Mouse (Mus musculus) forebrain, embryonic 12.5 days (tissue): Measurements from ENCODE around the gene Prkcd. TPM values are rescaled to one million over a fixed set of nuclear protein-coding genes. Genes with fewer than 3 reads are reported as not detected.
A peak's percentile ranks its signal among the peaks of the same experiment; 100 is the strongest.

Source experiments
- ATAC-seq: fragments of 200-750 bp; cut with Nextera tagmentation; 2 replicates; pipeline ENCODE4 v1.8.0; 2017; ENCODE audit warnings: moderate TSS enrichment; ENCODE audit not compliant: low FRiP score
- H3K27ac ChIP-seq: fragments of 300-500 bp; sonication (generic); 2 replicates; pipeline ENCODE4 v1.5.1; 2016; ENCODE audit warnings: mild to moderate bottlenecking
- H3K27me3 ChIP-seq: fragments of 300-500 bp; sonication (generic); 2 replicates; pipeline ENCODE4 v1.6.1; 2016; ENCODE audit warnings: mild to moderate bottlenecking
- H3K36me3 ChIP-seq: fragments of 300-500 bp; sonication (generic); replicated peaks from 2 replicates; pipeline ENCODE4 v1.6.1; 2016; ENCODE audit warnings: mild to moderate bottlenecking
- H3K4me1 ChIP-seq: fragments of 300-500 bp; sonication (generic); 2 replicates; pipeline ENCODE4 v1.6.1; 2016
- H3K4me2 ChIP-seq: fragments of 300-500 bp; sonication (generic); 2 replicates; pipeline ENCODE4 v1.6.1; 2016; ENCODE audit warnings: mild to moderate bottlenecking, moderate library complexity
- H3K4me3 ChIP-seq: fragments of 300-500 bp; sonication (generic); replicated peaks from 2 replicates; pipeline ENCODE4 v1.5.1; 2016; ENCODE audit warnings: mild to moderate bottlenecking
- H3K9ac ChIP-seq: fragments of 300-500 bp; sonication (generic); 2 replicates; pipeline ENCODE4 v1.6.1; 2016; ENCODE audit warnings: mild to moderate bottlenecking
- H3K9me3 ChIP-seq: fragments of 300-500 bp; sonication (generic); 2 replicates; pipeline ENCODE4 v1.6.1; 2016
- WGBS: fragments of 180-500 bp; shearing (Covaris S2); methylation state at CpG from one replicate; pipeline ENCODE4 v1.1.7; 2016; 5-methylcytosine and 5-hydroxymethylcytosine counted together
- polyA plus RNA-seq: library from polyadenylated mRNA; unstranded; fragments of >200 nt; fragmentation: Nextera tagmentation; extraction: Ambion mirVana; gene quantifications from 2 replicates; pipeline ENCODE4 v1.2.1, GENCODE M21; 2016

Prkcd gene
- polyA plus RNA-seq, 1 experiment from 2014 or later = 29.0 TPM

GRCm38 (mm10) chr14:30561470-30562187 is 64.4 kb downstream of the Prkcd start:
- H3K4me1 ChIP-seq = peaks cover 12% of the 10 kb centered on the region
- no peaks in the 10 kb centered on the region for H3K9me3 ChIP-seq
- ATAC-seq = peak; percentile 33; the same call in 1 of the 2 replicates
- peaks cover 74% of the 10 kb centered on the region for H3K36me3 ChIP-seq
- H3K4me3 ChIP-seq = no peak overlapping the region
- no peak overlapping the region for H3K4me2 ChIP-seq
- 73% methylated on average over 14 of the region's 14 CpGs for WGBS
- H3K9ac ChIP-seq = 0 out of 2 replicates have a peak overlapping the region, but pooled peaks have one; percentile 25
- H3K27ac ChIP-seq = peak overlapping the region; percentile 73
- no peaks in the 10 kb centered on the region for H3K27me3 ChIP-seq

- Histone ChIP-seq H3K9ac (no peak overlapping the region), H3K4me2 (no peak overlapping the region), H3K4me1 (peaks cover 12% of the 10 kb centered on the region), H3K27me3 (no peaks in the 10 kb centered on the region), H3K4me3 (no peak overlapping the region), H3K36me3 (peaks cover 73% of the 10 kb centered on the region), H3K27ac (peak overlapping the region; percentile 73), H3K9me3 (no peaks in the 10 kb centered on the region)
- 94% methylated on average over 13 of the region's 13 CpGs for WGBS
- 0 out of 2 replicates have a peak, but pooled peaks have one; percentile 24 for ATAC-seq
Observed at GRCm38 (mm10) chr14:30560803-30561389, 65.1 kb downstream of the Prkcd start.

- H3K4me1 ChIP-seq = peaks cover 12% of the 10 kb centered on the region
- no peak overlapping the region for H3K4me3 ChIP-seq
- H3K9ac ChIP-seq = no peak overlapping the region
- H3K4me2 ChIP-seq = no peak overlapping the region
- no peak overlapping the region for H3K27ac ChIP-seq
- no peak for ATAC-seq
- peaks cover 68% of the 10 kb centered on the region for H3K36me3 ChIP-seq
- H3K27me3 ChIP-seq = no peaks in the 10 kb centered on the region
- WGBS = 88% methylated on average over 17 of the region's 17 CpGs
- H3K9me3 ChIP-seq = no peaks in the 10 kb centered on the region
Observed at GRCm38 (mm10) chr14:30559321-30559850, 66.6 kb downstream of the Prkcd start.

DNA sequence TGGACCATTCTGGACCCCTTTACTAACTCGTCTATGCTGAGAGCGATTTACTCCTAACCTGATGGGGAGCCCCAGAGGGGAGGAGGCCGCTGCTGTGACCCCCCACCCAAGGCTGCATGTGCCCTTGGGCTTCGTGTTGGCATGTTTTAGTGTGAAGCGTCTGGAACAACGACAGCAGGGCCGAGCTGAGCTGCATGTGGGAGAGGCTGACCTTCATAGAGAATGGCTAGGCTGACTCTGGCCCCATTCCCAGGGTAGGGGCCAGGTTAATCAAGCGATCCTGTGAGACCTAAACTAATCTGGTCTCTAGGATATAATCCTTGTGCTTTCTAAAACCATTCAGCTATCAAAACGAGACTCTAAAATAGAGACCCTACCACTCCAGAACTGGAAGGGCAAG is 68.3 kb downstream of the Prkcd start:
- H3K4me1 ChIP-seq = peaks cover 14% of the 10 kb centered on the region
- no peak overlapping the region for H3K27ac ChIP-seq
- no peak for ATAC-seq
- H3K36me3 ChIP-seq = peaks cover 74% of the 10 kb centered on the region
- WGBS = 84% methylated on average over 9 of the region's 9 CpGs
- H3K9me3 ChIP-seq = no peaks in the 10 kb centered on the region
- H3K9ac ChIP-seq = no peak overlapping the region
- H3K4me3 ChIP-seq = no peak overlapping the region
- no peaks in the 10 kb centered on the region for H3K27me3 ChIP-seq
- no peak overlapping the region for H3K4me2 ChIP-seq

- Histone ChIP-seq H3K27me3 (no peaks in the 10 kb centered on the region), H3K4me2 (no peak overlapping the region), H3K27ac (no peak overlapping the region), H3K9me3 (no peaks in the 10 kb centered on the region), H3K4me1 (peaks cover 17% of the 10 kb centered on the region), H3K9ac (no peak overlapping the region), H3K36me3 (peaks cover 71% of the 10 kb centered on the region), H3K4me3 (no peak overlapping the region)
- ATAC-seq = no peak
- WGBS = 95% methylated on average over 2 of the region's 2 CpGs
Observed at GRCm38 (mm10) chr14:30556651-30557050, 69.4 kb downstream of the Prkcd start.

DNA sequence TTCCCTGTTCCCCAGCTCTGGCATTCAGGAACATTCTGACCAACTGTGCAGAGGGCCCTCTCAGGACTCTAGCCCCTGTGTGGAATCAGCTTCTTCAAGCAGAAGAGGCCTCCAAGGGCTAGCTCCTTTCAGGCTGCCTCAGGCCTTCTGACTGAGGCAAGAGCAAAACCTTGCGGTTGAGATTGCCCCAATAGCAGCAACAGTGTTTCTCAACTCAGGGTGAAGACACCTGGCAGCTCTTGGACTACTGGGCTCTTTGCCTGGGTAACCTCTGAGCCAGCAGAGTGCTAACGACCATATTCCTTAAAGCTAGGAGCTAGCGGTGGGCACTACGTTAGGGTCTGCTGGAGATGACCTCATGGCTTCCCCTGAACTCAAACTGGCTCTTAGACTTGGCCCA is 72.8 kb downstream of the Prkcd start:
- no peak overlapping the region for H3K27ac ChIP-seq
- no peaks in the 10 kb centered on the region for H3K9me3 ChIP-seq
- peaks cover 37% of the 10 kb centered on the region for H3K4me1 ChIP-seq
- H3K4me3 ChIP-seq = no peak overlapping the region
- 87% methylated on average over 4 of the region's 4 CpGs for WGBS
- no peaks in the 10 kb centered on the region for H3K27me3 ChIP-seq
- peaks cover 36% of the 10 kb centered on the region for H3K36me3 ChIP-seq
- no peak for ATAC-seq
- H3K9ac ChIP-seq = no peak overlapping the region
- no peak overlapping the region for H3K4me2 ChIP-seq

GRCm38 (mm10) chr14:30551981-30552380 is 74.0 kb downstream of the Prkcd start:
- H3K36me3 ChIP-seq = peaks cover 30% of the 10 kb centered on the region
- no peak for ATAC-seq
- H3K9ac ChIP-seq = no peak overlapping the region
- 85% methylated on average over 2 of the region's 2 CpGs for WGBS
- no peak overlapping the region for H3K4me3 ChIP-seq
- no peaks in the 10 kb centered on the region for H3K9me3 ChIP-seq
- peaks cover 42% of the 10 kb centered on the region for H3K4me1 ChIP-seq
- no peak overlapping the region for H3K27ac ChIP-seq
- no peaks in the 10 kb centered on the region for H3K27me3 ChIP-seq
- no peak overlapping the region; the same call in 1 of the 2 replicates for H3K4me2 ChIP-seq

GRCm38 (mm10) chr14:30551509-30551908 is 74.5 kb downstream of the Prkcd start:
- Histone ChIP-seq H3K27me3 (no peaks in the 10 kb centered on the region), H3K4me1 (peaks cover 42% of the 10 kb centered on the region), H3K4me3 (peak overlapping the region; percentile 85; the same call in 1 of the 2 replicates), H3K4me2 (peak overlapping the region; percentile 74), H3K9ac (peak overlapping the region; percentile 89; the same call in 1 of the 2 replicates), H3K36me3 (peaks cover 27% of the 10 kb centered on the region), H3K27ac (no peak overlapping the region), H3K9me3 (no peaks in the 10 kb centered on the region)
- ATAC-seq = no peak
- WGBS = 69% methylated on average over 5 of the region's 5 CpGs

DNA sequence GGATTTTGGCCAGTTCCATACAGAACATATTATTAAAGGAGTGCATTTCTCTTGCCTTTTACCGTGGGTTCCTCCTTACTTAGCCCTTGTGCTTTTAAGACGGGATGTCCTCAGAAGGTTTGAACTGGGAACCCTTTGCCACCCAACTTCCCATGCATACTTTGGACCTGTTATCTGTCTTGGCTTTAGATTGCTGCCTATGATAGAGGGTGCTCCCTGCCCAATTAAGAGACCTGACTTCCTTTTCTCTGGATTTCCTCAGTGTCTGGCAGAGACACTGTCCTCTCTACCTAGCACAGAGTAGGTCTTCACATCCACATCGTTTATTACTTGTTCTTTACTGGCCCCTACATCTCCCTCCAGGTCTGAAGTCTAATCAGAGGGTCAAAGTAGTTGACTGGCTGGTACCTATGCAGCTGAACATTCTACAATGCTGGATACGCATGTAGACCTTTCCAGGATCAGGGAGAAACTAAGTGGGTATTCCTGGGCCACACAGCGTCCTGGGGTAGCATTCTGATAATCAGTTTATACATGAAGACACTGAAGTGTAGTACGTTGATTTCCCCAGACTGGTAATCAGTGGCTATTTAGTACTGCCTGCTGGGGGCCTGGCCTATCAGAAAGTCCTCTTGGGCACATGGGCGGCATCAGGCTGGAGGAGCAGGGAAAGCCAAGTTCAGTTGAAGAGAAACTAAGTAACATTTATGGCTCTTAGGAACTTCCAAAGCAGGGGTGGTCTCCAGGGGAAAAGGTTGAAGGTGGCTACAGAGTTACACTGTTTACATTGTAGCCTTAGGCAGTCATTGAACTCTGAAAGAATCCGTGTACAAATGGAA is 75.6 kb downstream of the Prkcd start:
- no peaks in the 10 kb centered on the region for H3K9me3 ChIP-seq
- H3K9ac ChIP-seq = peak overlapping the region; percentile 89
- peaks cover 18% of the 10 kb centered on the region for H3K36me3 ChIP-seq
- H3K27me3 ChIP-seq = no peaks in the 10 kb centered on the region
- H3K4me2 ChIP-seq = peak overlapping the region; percentile 74
- H3K27ac ChIP-seq = no peak overlapping the region
- H3K4me3 ChIP-seq = peak overlapping the region; percentile 85
- peaks cover 42% of the 10 kb centered on the region for H3K4me1 ChIP-seq
- ATAC-seq = no peak
- 30% methylated on average over 8 of the region's 8 CpGs for WGBS

GRCm38 (mm10) chr14:30549777-30550149 is 76.2 kb downstream of the Prkcd start:
- Histone ChIP-seq H3K36me3 (peaks cover 17% of the 10 kb centered on the region), H3K27me3 (no peaks in the 10 kb centered on the region), H3K4me3 (peak overlapping the region; percentile 85), H3K9me3 (no peaks in the 10 kb centered on the region), H3K9ac (peak overlapping the region; percentile 89), H3K4me2 (peak overlapping the region; percentile 74), H3K27ac (peak overlapping the region; percentile 90), H3K4me1 (peaks cover 42% of the 10 kb centered on the region)
- peak; percentile 9 for ATAC-seq
- 1% methylated on average over 10 of the region's 10 CpGs for WGBS

- ATAC-seq = peak; percentile 96
- Histone ChIP-seq H3K4me1 (peaks cover 42% of the 10 kb centered on the region), H3K9ac (peak overlapping the region; percentile 89), H3K4me3 (peak overlapping the region; percentile 85), H3K27ac (peak overlapping the region; percentile 90), H3K4me2 (peak overlapping the region; percentile 74), H3K27me3 (no peaks in the 10 kb centered on the region), H3K9me3 (no peaks in the 10 kb centered on the region), H3K36me3 (peaks cover 11% of the 10 kb centered on the region)
- WGBS = under 1% methylated on average over 69 of the region's 69 CpGs
Observed at GRCm38 (mm10) chr14:30548965-30549776, 76.8 kb downstream of the Prkcd start.
